Mouse (Mus musculus) lung, postnatal 0 days (tissue): ENCODE measurements around the gene 5330417C22Rik. TPM values are rescaled to one million over a fixed set of nuclear protein-coding genes. Genes with fewer than 3 reads are reported as not detected.

ENCODE experiments used
- ATAC-seq: fragments of 200-750 bp; cut with Nextera tagmentation; 2 replicates; pipeline ENCODE4 v1.8.0; 2017; ENCODE audit warnings: moderate library complexity
- DNase-seq: peaks from one replicate; pipeline ENCODE4 v3.0.0-alpha.2; 2016; ENCODE audit warnings: low spot score
- H3K27ac ChIP-seq: fragments of 300-500 bp; sonication (generic); 2 replicates; pipeline ENCODE4 v1.5.1; 2014; ENCODE audit warnings: antibody characterized with exemption, mild to moderate bottlenecking, low read length, mixed read lengths
- H3K27me3 ChIP-seq: fragments of 300-500 bp; sonication (generic); replicated peaks from 2 replicates; pipeline ENCODE4 v1.6.1; 2014; ENCODE audit warnings: low read length, mixed read lengths; ENCODE audit not compliant: insufficient read depth
- H3K36me3 ChIP-seq: fragments of 300-500 bp; sonication (generic); 2 replicates; pipeline ENCODE4 v1.6.1; 2014; ENCODE audit warnings: low read length, mixed read lengths; ENCODE audit not compliant: insufficient read depth
- H3K4me1 ChIP-seq: fragments of 300-500 bp; sonication (generic); 2 replicates; pipeline ENCODE4 v1.6.1; 2014; ENCODE audit warnings: antibody characterized with exemption, low read depth, low read length, mixed read lengths; ENCODE audit not compliant: insufficient read depth
- H3K4me2 ChIP-seq: fragments of 300-500 bp; sonication (generic); replicated peaks from 2 replicates; pipeline ENCODE4 v1.6.1; 2014; ENCODE audit warnings: low read depth, mild to moderate bottlenecking, low read length, moderate library complexity, mixed read lengths
- H3K4me3 ChIP-seq: fragments of 300-500 bp; sonication (generic); 2 replicates; pipeline ENCODE4 v1.5.1; 2014; ENCODE audit warnings: low read depth, low read length
- H3K9ac ChIP-seq: fragments of 300-500 bp; sonication (generic); replicated peaks from 2 replicates; pipeline ENCODE4 v1.6.1; 2014; ENCODE audit warnings: low read depth, mild to moderate bottlenecking
- H3K9me3 ChIP-seq: fragments of 300-500 bp; sonication (generic); 2 replicates; pipeline ENCODE4 v1.6.1; 2016; ENCODE audit warnings: low read length, mixed read lengths
- CTCF ChIP-seq: IDR thresholded peaks from 2 replicates; pipeline ENCODE4 v1.5.1; 2016; ENCODE audit warnings: antibody characterized with exemption, mild to moderate bottlenecking
- EP300 ChIP-seq: IDR thresholded peaks from 2 replicates; pipeline ENCODE4 v1.6.1; 2016; ENCODE audit warnings: antibody characterized with exemption, mild to moderate bottlenecking, control low read depth
- WGBS: fragments of 180-500 bp; shearing (Covaris S2); extraction: QIAGEN DNeasy Blood & Tissue Kit; methylation state at CpG from one replicate; pipeline ENCODE4 v1.1.7; 2014; 5-methylcytosine and 5-hydroxymethylcytosine counted together
- polyA plus RNA-seq: library from polyadenylated mRNA; unstranded; fragments of >200 nt; fragmentation: Nextera tagmentation; extraction: Ambion mirVana; gene quantifications from 2 replicates; pipeline ENCODE4 v1.2.1, GENCODE M21; 2015

The 5330417C22Rik gene
- polyA plus RNA-seq, 1 experiment from 2014 or later: 45.7 TPM

DNA sequence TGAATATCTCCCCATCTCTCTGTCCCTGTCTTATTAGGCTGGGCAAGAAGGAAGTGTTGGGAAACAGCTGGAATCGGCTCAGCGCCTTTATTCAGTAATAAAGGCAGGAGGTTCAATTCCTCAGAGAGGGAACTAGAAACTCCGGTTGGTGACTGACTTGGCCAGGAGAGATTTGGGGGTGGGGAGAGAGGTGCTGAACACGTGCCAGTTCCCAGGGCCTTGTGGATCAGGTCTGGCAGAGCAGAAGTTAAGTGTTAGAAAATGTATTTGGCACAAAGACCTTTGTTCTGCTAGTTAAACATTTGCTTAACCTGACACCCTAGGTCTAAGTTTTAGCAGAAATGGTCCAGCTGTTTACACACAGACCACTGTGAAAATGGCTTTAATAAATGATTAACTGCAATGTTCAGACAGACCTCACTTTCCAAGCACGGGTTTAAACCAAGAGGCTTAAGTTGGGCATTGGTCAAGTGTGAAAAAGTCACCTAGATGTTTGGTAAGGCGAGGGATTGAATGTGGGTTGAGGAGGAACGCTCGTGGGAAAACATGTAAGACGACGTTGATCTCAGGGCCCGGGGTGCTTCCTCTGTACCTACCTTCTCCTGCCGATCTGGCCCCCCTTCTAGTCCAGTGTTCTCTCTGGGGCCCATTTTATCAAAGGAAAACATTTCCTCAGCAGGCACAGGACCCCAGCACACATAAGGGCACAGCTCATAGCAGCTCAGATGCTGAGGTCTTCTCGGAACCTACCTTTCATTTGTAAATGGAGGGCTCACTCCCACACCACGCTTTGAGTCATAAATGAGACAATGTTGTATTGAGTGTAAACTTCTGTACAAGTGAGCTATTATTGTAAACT, 59.3 kb downstream of the 5330417C22Rik start:
- TF ChIP-seq EP300 (peak; percentile 64), CTCF (no peak)
- no peaks in the 10 kb centered on the region for H3K27me3 ChIP-seq
- no peak overlapping the region for H3K9ac ChIP-seq
- 38% methylated on average over 14 of the region's 14 CpGs for WGBS
- no peaks in the 10 kb centered on the region for H3K4me1 ChIP-seq
- H3K4me3 ChIP-seq: no peak overlapping the region
- H3K9me3 ChIP-seq: no peaks in the 10 kb centered on the region
- ATAC-seq (peak; percentile 87), DNase-seq (peak; percentile 88)
- no peaks in the 10 kb centered on the region for H3K36me3 ChIP-seq
- no peak overlapping the region for H3K4me2 ChIP-seq
- H3K27ac ChIP-seq: peak overlapping the region; percentile 80

DNA sequence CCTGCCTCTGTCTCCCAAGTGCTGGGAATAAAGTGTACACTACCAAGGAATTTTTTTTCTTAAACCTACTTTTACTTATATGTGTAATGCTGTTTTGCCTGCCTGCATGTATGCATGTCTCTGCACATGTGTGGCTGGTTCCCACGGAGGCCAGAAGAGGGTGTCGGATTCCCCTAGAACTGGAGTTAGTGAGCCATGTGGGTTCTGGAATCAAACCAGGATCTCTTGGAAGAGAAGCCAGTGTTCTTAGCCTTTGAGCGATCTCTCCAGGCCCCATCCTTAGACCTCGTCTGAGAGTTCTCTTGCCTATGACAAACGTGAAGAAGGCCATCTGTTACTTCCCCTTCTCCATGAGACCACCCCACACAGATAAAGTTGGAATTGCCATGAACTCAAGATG, 60.8 kb downstream of the 5330417C22Rik start:
- WGBS: 61% methylated on average over 5 of the region's 5 CpGs
- no peak overlapping the region for H3K27ac ChIP-seq
- ATAC-seq: no peak
- H3K9ac ChIP-seq: no peak overlapping the region
- DNase-seq: no peak
- H3K4me1 ChIP-seq: no peaks in the 10 kb centered on the region
- no peaks in the 10 kb centered on the region for H3K36me3 ChIP-seq
- no peaks in the 10 kb centered on the region for H3K9me3 ChIP-seq
- TF ChIP-seq EP300 (no peak), CTCF (no peak)
- H3K4me3 ChIP-seq: no peak overlapping the region
- H3K27me3 ChIP-seq: no peaks in the 10 kb centered on the region
- no peak overlapping the region for H3K4me2 ChIP-seq

GRCm38 (mm10) chr3:108474969-108475368, 61.4 kb downstream of the 5330417C22Rik start:
- H3K9me3 ChIP-seq: no peaks in the 10 kb centered on the region
- no peak overlapping the region for H3K4me2 ChIP-seq
- no peaks in the 10 kb centered on the region for H3K36me3 ChIP-seq
- no peak overlapping the region for H3K4me3 ChIP-seq
- H3K9ac ChIP-seq: no peak overlapping the region
- TF ChIP-seq CTCF: no peak
- TF ChIP-seq EP300: no peak
- H3K27me3 ChIP-seq: no peaks in the 10 kb centered on the region
- H3K4me1 ChIP-seq: no peaks in the 10 kb centered on the region
- DNase-seq (no peak), ATAC-seq (no peak)
- WGBS: 56% methylated on average over 7 of the region's 7 CpGs
- H3K27ac ChIP-seq: no peak overlapping the region

GRCm38 (mm10) chr3:108467760-108468159, 68.6 kb downstream of the 5330417C22Rik start:
- 44% methylated on average over 8 of the region's 8 CpGs for WGBS
- TF ChIP-seq EP300 (no peak), CTCF (no peak)
- H3K9ac ChIP-seq: no peak overlapping the region
- no peaks in the 10 kb centered on the region for H3K36me3 ChIP-seq
- H3K27me3 ChIP-seq: no peaks in the 10 kb centered on the region
- DNase-seq (peak; percentile 20), ATAC-seq (0 out of 2 replicates have a peak, but pooled peaks have one; percentile 23)
- no peak overlapping the region for H3K4me3 ChIP-seq
- no peak overlapping the region for H3K4me2 ChIP-seq
- no peak overlapping the region for H3K27ac ChIP-seq
- no peaks in the 10 kb centered on the region for H3K4me1 ChIP-seq
- no peaks in the 10 kb centered on the region for H3K9me3 ChIP-seq

GRCm38 (mm10) chr3:108466425-108466824, 69.9 kb downstream of the 5330417C22Rik start:
- Histone ChIP-seq H3K4me3 (no peak overlapping the region), H3K36me3 (no peaks in the 10 kb centered on the region), H3K9me3 (no peaks in the 10 kb centered on the region), H3K27me3 (no peaks in the 10 kb centered on the region), H3K9ac (no peak overlapping the region), H3K27ac (no peak overlapping the region), H3K4me2 (no peak overlapping the region), H3K4me1 (no peaks in the 10 kb centered on the region)
- peak; percentile 35 for DNase-seq
- no peak for ATAC-seq
- 69% methylated on average over 6 of the region's 6 CpGs for WGBS
- TF ChIP-seq EP300: no peak
- TF ChIP-seq CTCF: peak; percentile 79

DNA sequence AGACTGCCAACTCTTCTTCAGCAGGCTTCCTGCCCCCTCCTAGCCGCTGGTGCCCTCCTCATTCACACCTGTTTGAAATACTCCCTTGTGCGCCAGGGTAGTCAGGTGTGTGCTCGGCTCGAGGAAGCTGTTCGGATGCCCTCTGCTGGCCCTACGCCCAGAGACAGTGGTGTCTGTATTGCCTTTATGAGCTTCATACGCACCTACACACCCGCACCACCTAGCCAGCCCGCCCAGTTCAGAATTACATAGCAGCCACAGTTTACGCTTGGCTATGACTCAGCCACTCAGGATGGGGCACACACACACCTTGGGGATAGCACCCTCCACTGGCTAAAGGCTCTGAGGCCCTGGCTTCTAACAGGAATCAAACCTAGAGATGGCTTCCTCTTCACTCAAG, 77.5 kb downstream of the 5330417C22Rik start:
- ATAC-seq: peak; percentile 95
- no peaks in the 10 kb centered on the region for H3K27me3 ChIP-seq
- WGBS: 11% methylated on average over 10 of the region's 10 CpGs
- H3K9ac ChIP-seq: no peak overlapping the region
- DNase-seq: peak; percentile 82
- TF ChIP-seq EP300: no peak
- TF ChIP-seq CTCF: peak; percentile 63
- H3K36me3 ChIP-seq: no peaks in the 10 kb centered on the region
- H3K4me1 ChIP-seq: no peaks in the 10 kb centered on the region
- peak overlapping the region; percentile 46 for H3K4me2 ChIP-seq
- no peak overlapping the region for H3K4me3 ChIP-seq
- peak overlapping the region; percentile 38 for H3K27ac ChIP-seq
- H3K9me3 ChIP-seq: no peaks in the 10 kb centered on the region
